ENCODE assay signal across 21 mouse cellular contexts in the genomic region with DNA sequence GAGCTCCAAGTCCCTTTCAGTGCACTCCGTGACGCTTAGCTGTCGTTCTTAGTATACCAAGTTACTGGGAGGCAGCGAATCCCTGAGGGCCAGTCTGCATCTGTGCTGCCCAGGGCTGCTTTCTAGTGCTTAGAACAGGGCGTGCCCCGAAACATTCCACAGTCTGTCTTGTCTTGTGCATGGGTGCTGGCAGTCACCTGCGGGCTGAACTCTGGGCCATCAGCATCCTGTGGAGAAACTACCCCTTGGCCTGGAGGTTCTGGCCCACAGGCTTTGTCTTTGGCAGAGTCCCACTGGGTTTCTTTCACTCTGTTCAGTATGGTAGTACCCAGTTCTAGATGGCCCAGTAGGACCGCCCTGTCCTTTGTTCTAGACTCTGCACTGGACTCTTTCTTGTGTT.
DNase-seq lines count a peak whose midpoint lies in the region; ATAC-seq and TF ChIP-seq lines count a peak whose summit lies in the region.
"Had no signal": no experiment of that assay in that cellular context is flagged by ENCODE, and none has a peak within 500 bp of the region (broad histone marks: within the 10 kb centered on the region; RNA-seq: fewer than 3 reads in every experiment).

No protein-coding gene starts in this region.

- peaks cover 66% of the 10 kb centered on the region for H3K4me1 ChIP-seq in E14TG2a.4 (replicated peaks; ENCODE audit: low read depth, low read length)
- H3K4me1 ChIP-seq: embryonic facial prominence, embryonic 12.5 days had no signal

- ATAC-seq in cerebellum, adult (ENCODE audit: insufficient number of reproducible peaks, low FRiP score, low TSS enrichment), result no peak
- ATAC-seq: activated CD4-positive, CD25-positive, alpha-beta regulatory T cell, adult 4 months; forebrain, embryonic 13.5 days; forebrain, embryonic 15.5 days; forebrain, postnatal 0 days had no signal

- no peaks in the 10 kb centered on the region for H3K9me3 ChIP-seq in E14TG2a.4 (ENCODE audit: low read length)
- H3K9me3 ChIP-seq: embryonic facial prominence, embryonic 12.5 days; forebrain, embryonic 13.5 days; forebrain, embryonic 15.5 days had no signal

- peaks cover 64% of the 10 kb centered on the region for H3K36me3 ChIP-seq in E14TG2a.4 (ENCODE audit: insufficient read depth, low read length)

- TF ChIP-seq CTCF in E14TG2a.4 (conservative IDR thresholded peaks at IDR 0.05; ENCODE audit: low read length), result no peak

- H3K27me3 ChIP-seq in E14TG2a.4 (ENCODE audit: insufficient read depth, low read length), result no peaks in the 10 kb centered on the region
- H3K27me3 ChIP-seq: embryonic facial prominence, embryonic 12.5 days; forebrain, embryonic 13.5 days; forebrain, embryonic 15.5 days had no signal

- DNase-seq in ES-CJ7 (ENCODE audit: low read depth, low spot score), result peak; percentile 76
- DNase-seq in R1 (ENCODE audit: low read depth, low spot score), result peak; percentile 70
- DNase-seq in ZHBTc4 (ENCODE audit: low read depth, low spot score), result peak; percentile 86
- DNase-seq in urinary bladder, postnatal 10 days (ENCODE audit: low spot score), result no peak
- DNase-seq in cerebellum, adult 11 months, result no peak
- DNase-seq: adrenal gland, adult 8-10 months; adrenal gland, postnatal 14 days; adrenal gland, postnatal 36 days; cerebellum, adult 11-12 months; cerebellum, adult 2 months; cerebellum, adult 9-10 months; cerebellum, postnatal 10 days; cerebellum, postnatal 25 days; forebrain, postnatal 0 days had no signal

- peak overlapping the region; percentile 33; the same call in 1 of the 2 replicates for H3K4me3 ChIP-seq in E14TG2a.4 (replicated peaks; ENCODE audit: low read length)
- H3K4me3 ChIP-seq: embryonic facial prominence, embryonic 10.5 days; embryonic facial prominence, embryonic 12.5 days; forebrain, embryonic 13.5 days; forebrain, embryonic 15.5 days had no signal

Comparison
In these comparisons a context has a peak if more than half of its experiments do, and no peak if none do; other contexts are left out.
1. DNase-seq: peak in ES-CJ7 (single experiment), R1 (single experiment) and ZHBTc4 (single experiment); none in urinary bladder, postnatal 10 days (single experiment) and cerebellum, adult 11 months (single experiment).